Mouse (Mus musculus) midbrain, embryonic 13.5 days (tissue): ENCODE measurements around the gene Sun5. TPM values are rescaled to one million over a fixed set of nuclear protein-coding genes. Genes with fewer than 3 reads are reported as not detected.
"Not testable (repeated sequence)": the region's sequence is repeated elsewhere in the genome, so short reads cannot be mapped to it uniquely, and the experiment has no call there.

ENCODE experiments used
- ATAC-seq: fragments of 200-750 bp; cut with Nextera tagmentation; 2 replicates; pipeline ENCODE4 v1.8.0; 2017; ENCODE audit warnings: mild to moderate bottlenecking, moderate TSS enrichment, moderate library complexity
- H3K27ac ChIP-seq: fragments of 300-500 bp; sonication (generic); 2 replicates; pipeline ENCODE4 v1.5.1; 2015; ENCODE audit warnings: inconsistent platforms, mild to moderate bottlenecking, moderate library complexity
- H3K27me3 ChIP-seq: fragments of 300-500 bp; sonication (generic); 2 replicates; pipeline ENCODE4 v1.6.1; 2015; ENCODE audit warnings: mild to moderate bottlenecking, inconsistent platforms
- H3K36me3 ChIP-seq: fragments of 300-500 bp; sonication (generic); 2 replicates; pipeline ENCODE4 v1.6.1; 2015; ENCODE audit warnings: mild to moderate bottlenecking, inconsistent platforms
- H3K4me1 ChIP-seq: fragments of 300-500 bp; sonication (generic); replicated peaks from 2 replicates; pipeline ENCODE4 v1.6.1; 2015; ENCODE audit warnings: inconsistent platforms
- H3K4me2 ChIP-seq: fragments of 300-500 bp; sonication (generic); replicated peaks from 2 replicates; pipeline ENCODE4 v1.6.1; 2015; ENCODE audit warnings: moderate library complexity, mild to moderate bottlenecking, inconsistent platforms
- H3K4me3 ChIP-seq: fragments of 300-500 bp; sonication (generic); replicated peaks from 2 replicates; pipeline ENCODE4 v1.5.1; 2015; ENCODE audit warnings: mild to moderate bottlenecking, inconsistent platforms
- H3K9ac ChIP-seq: fragments of 300-500 bp; sonication (generic); replicated peaks from 2 replicates; pipeline ENCODE4 v1.6.1; 2015; ENCODE audit warnings: mild to moderate bottlenecking, inconsistent platforms
- H3K9me3 ChIP-seq: fragments of 300-500 bp; sonication (generic); 2 replicates; pipeline ENCODE4 v1.6.1; 2016; ENCODE audit warnings: mild to moderate bottlenecking, inconsistent platforms
- WGBS: fragments of 180-500 bp; shearing (Covaris S2); methylation state at CpG from one replicate; pipeline ENCODE4 v1.1.7; 2015; 5-methylcytosine and 5-hydroxymethylcytosine counted together
- polyA plus RNA-seq: library from polyadenylated mRNA; unstranded; fragments of >200 nt; fragmentation: Nextera tagmentation; extraction: Ambion mirVana; gene quantifications from 2 replicates; pipeline ENCODE4 v1.2.1, GENCODE M21; 2015

Sun5 gene
- polyA plus RNA-seq, 1 experiment from 2014 or later, result not detected

DNA sequence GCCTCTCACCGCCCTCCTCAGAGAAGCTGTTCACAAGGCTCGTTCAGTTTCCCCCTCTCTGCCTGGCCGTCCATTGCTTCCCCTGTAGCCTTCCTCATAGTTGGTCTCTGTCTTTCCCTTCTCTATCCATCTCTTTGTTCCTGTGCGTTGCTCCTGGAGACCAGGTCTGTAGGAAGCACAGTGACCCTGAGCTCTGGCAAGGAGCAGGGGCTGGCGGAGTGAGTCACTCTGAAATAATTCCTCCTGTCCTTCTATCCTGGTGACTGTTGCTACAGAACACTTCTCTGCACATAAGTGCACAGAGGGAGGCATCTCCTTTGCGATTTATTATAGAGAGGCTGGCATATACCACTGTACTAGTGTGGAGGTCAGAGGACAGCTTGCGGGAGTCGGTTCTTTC is 62.7 kb downstream of the Sun5 start:
- no peak overlapping the region for H3K4me2 ChIP-seq
- no peaks in the 10 kb centered on the region for H3K36me3 ChIP-seq
- WGBS, result 79% methylated on average over 8 of the region's 8 CpGs
- no peak overlapping the region for H3K9ac ChIP-seq
- no peaks in the 10 kb centered on the region for H3K27me3 ChIP-seq
- no peaks in the 10 kb centered on the region for H3K9me3 ChIP-seq
- no peak overlapping the region for H3K27ac ChIP-seq
- H3K4me3 ChIP-seq, result no peak overlapping the region
- ATAC-seq, result no peak
- H3K4me1 ChIP-seq, result no peaks in the 10 kb centered on the region

DNA sequence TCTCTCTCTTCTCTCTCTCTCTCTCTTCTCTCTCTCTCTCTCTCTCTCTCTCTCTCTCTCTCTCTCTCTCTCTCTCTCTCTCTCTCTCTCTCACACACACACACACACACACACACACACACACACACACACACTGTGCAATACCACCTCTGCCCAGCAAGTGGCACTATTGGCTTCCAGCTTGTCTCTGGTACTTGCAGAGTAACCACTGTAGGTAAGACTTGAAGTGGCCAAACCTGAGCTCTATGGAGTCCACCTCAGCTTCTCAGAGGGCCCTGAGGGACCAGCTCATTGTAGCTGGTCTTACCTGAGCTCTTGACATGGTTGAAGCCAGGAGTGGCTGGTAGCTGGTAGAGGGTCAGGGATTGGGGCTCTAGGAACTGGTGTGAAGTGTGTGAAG is 63.4 kb downstream of the Sun5 start:
- not testable (repeated sequence) for H3K27ac ChIP-seq

More for the DNA sequence above, 63.4 kb downstream of the Sun5 start:
- not testable (repeated sequence) for H3K36me3 ChIP-seq, H3K9me3 ChIP-seq, H3K9ac ChIP-seq, ATAC-seq, H3K27me3 ChIP-seq, H3K4me3 ChIP-seq, H3K4me1 ChIP-seq, H3K4me2 ChIP-seq

Other genes starting within 250 kb of the Sun5 start
- 84.6 and 87.2 TPM in 2 replicates for gene Commd7, start 238.3 kb downstream of the Sun5 start, polyA plus RNA-seq
- 5.0 and 5.4 TPM in 2 replicates for gene Dnmt3b, start 221.6 kb downstream of the Sun5 start, polyA plus RNA-seq
- 0.08 TPM in 1 of 2 replicates, not detected in the other for gene Dnmt3c, start 174.4 kb downstream of the Sun5 start, polyA plus RNA-seq
- 374 and 420 TPM in 2 replicates for gene Mapre1, start 129.8 kb downstream of the Sun5 start, polyA plus RNA-seq
- not detected in 2 replicates for gene Efcab8, start 91.2 kb downstream of the Sun5 start, polyA plus RNA-seq
- not detected in 2 replicates for gene Bpifb2, start 4.0 kb upstream of the Sun5 start, polyA plus RNA-seq
- gene Bpifb6, start 29.3 kb upstream of the Sun5 start, polyA plus RNA-seq, result not detected in 2 replicates
- not detected in 2 replicates for gene Bpifb3, start 47.1 kb upstream of the Sun5 start, polyA plus RNA-seq
- not detected in 2 replicates for gene Bpifb4, start 67.1 kb upstream of the Sun5 start, polyA plus RNA-seq
- gene Bpifa6, start 103.9 kb upstream of the Sun5 start, polyA plus RNA-seq, result not detected in 2 replicates
- gene Bpifa2, start 137.2 kb upstream of the Sun5 start, polyA plus RNA-seq, result not detected in 2 replicates